Mouse (Mus musculus) limb, embryonic 12.5 days (tissue): ENCODE measurements around the gene Gm21788. TPM values are rescaled to one million over a fixed set of nuclear protein-coding genes. Genes with fewer than 3 reads are reported as not detected.
"Not testable (repeated sequence)": the region's sequence is repeated elsewhere in the genome, so short reads cannot be mapped to it uniquely, and the experiment has no call there.

ENCODE experiments used
- ATAC-seq: fragments of 200-750 bp; cut with Nextera tagmentation; 2 replicates; pipeline ENCODE4 v1.8.0; 2017; ENCODE audit warnings: low read depth, moderate TSS enrichment; ENCODE audit not compliant: insufficient number of reproducible peaks, insufficient read depth, low FRiP score, low TSS enrichment
- H3K27ac ChIP-seq: fragments of 300-500 bp; sonication (generic); 2 replicates; pipeline ENCODE4 v1.5.1; 2016; ENCODE audit warnings: mild to moderate bottlenecking, moderate library complexity
- H3K27me3 ChIP-seq: fragments of 300-500 bp; sonication (generic); 2 replicates; pipeline ENCODE4 v1.6.1; 2016; ENCODE audit warnings: mild to moderate bottlenecking, moderate library complexity
- H3K36me3 ChIP-seq: fragments of 300-500 bp; sonication (generic); 2 replicates; pipeline ENCODE4 v1.6.1; 2016; ENCODE audit warnings: mild to moderate bottlenecking, moderate library complexity
- H3K4me1 ChIP-seq: fragments of 300-500 bp; sonication (generic); replicated peaks from 2 replicates; pipeline ENCODE4 v1.6.1; 2016
- H3K4me2 ChIP-seq: fragments of 300-500 bp; sonication (generic); 2 replicates; pipeline ENCODE4 v1.6.1; 2016; ENCODE audit warnings: mild to moderate bottlenecking, moderate library complexity
- H3K4me3 ChIP-seq: fragments of 300-500 bp; sonication (generic); replicated peaks from 2 replicates; pipeline ENCODE4 v1.5.1; 2016; ENCODE audit warnings: mild to moderate bottlenecking
- H3K9ac ChIP-seq: fragments of 300-500 bp; sonication (generic); replicated peaks from 2 replicates; pipeline ENCODE4 v1.6.1; 2016; ENCODE audit warnings: mild to moderate bottlenecking, moderate library complexity
- H3K9me3 ChIP-seq: fragments of 300-500 bp; sonication (generic); 2 replicates; pipeline ENCODE4 v1.6.1; 2016; ENCODE audit warnings: mild to moderate bottlenecking, moderate library complexity
- WGBS: fragments of 180-500 bp; shearing (Covaris S2); methylation state at CpG from one replicate; pipeline ENCODE4 v1.1.7; 2016; 5-methylcytosine and 5-hydroxymethylcytosine counted together
- polyA plus RNA-seq: library from polyadenylated mRNA; unstranded; fragments of >200 nt; fragmentation: Nextera tagmentation; extraction: Ambion mirVana; gene quantifications from 2 replicates; pipeline ENCODE4 v1.2.1, GENCODE M21; 2016

Gm21788 gene
- polyA plus RNA-seq, result not detected in 2 replicates

GRCm38 (mm10) chrY:7404710-7405109 is at the start of gene Gm21788:
Gm21788 (plus strand) TSS chrY:7405010.
- not testable (repeated sequence) for H3K36me3 ChIP-seq, H3K9me3 ChIP-seq, H3K9ac ChIP-seq, H3K27me3 ChIP-seq, H3K4me1 ChIP-seq, H3K4me3 ChIP-seq, H3K27ac ChIP-seq, H3K4me2 ChIP-seq, ATAC-seq
- no CpG with 5 or more reads among the region's 3 CpGs for WGBS

Other genes starting within 250 kb of the Gm21788 start
- gene Gm21244, start 235.7 kb upstream of the Gm21788 start, polyA plus RNA-seq, result not detected in 2 replicates
- gene Gm28998, start 151.2 kb upstream of the Gm21788 start, polyA plus RNA-seq, result not detected in 2 replicates
- not detected in 2 replicates for gene Gm20826, start 233.5 kb downstream of the Gm21788 start, polyA plus RNA-seq